Mouse (Mus musculus): ENCODE results near the gene Ripk1.

Gene Ripk1

DNA sequence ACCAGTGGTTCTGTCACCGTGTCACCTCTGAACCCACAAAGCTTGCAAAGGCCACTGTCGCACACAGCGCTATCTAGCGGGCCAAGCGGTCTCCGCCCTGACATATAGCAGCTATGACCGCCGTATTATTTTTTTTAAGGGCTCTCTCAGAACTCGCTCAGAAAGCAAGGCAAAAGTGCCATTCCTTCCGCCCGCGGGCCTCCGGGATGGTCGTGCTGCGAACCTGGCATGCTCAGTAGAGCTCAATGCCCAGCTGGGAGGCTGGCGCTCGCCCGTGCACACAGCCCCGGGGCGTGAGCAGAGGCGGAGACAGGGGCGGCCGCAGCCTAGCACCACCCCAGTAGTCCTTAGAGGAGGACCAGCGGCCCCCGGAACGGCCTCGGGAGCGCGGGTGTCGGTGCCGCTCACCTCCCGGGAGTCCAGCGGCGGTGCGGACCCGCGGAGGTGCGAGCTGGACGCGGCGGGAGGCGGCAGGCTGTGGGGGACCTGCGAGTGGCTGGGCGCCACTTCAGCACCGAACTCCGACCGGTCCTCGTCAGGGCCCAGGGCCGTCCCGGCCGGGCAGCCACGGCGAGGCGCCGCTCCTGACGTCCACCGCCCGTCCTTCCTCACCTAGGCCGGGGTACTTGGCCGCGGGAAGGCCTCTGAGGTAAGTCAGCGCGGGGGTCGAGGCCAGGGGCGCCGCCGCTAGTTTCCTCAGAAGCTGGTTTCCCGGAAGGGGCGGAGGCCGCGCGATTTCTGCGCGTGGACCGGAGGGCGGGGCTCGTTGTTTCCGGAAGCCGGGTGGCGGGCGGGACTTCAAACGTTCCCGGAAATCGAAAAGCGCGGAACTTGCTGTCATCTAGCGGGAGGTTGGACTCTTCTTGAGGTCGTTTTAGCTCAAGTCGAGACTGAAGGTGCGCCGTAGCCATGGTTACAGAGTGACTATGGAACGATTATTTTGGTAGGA is at the start of gene Ripk1, which contains the start of gene Serpinb6a:
Ripk1 (plus strand) TSS at position 306 of the 949 bp plus-strand sequence.
Serpinb6a (minus strand) TSS at position 737 of the 949 bp plus-strand sequence.
- peak; percentile 88 for DNase-seq (ENCODE audit: low read depth, low spot score)

DNA sequence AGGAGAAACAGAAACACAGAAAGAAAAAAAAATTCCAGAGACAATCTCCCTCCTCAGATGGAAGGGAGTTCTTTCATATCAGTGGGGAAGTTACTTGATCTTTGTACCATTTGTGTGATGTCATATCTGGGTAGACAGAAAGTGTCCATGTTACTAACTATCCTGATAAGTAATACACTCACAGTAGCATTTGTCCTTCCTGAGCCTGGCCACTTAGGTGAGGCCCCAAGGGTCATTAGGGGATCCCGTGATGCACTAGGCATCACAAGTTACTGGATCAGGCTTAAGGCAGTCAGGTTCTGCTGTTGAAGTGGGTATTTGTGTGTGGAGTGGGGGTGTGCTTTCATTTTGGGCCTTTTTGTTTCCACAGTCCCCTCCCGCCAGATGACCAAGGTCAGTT is 49.2 kb upstream of the Ripk1 start:
- no peak for DNase-seq (ENCODE audit: low read depth, low spot score)

DNA sequence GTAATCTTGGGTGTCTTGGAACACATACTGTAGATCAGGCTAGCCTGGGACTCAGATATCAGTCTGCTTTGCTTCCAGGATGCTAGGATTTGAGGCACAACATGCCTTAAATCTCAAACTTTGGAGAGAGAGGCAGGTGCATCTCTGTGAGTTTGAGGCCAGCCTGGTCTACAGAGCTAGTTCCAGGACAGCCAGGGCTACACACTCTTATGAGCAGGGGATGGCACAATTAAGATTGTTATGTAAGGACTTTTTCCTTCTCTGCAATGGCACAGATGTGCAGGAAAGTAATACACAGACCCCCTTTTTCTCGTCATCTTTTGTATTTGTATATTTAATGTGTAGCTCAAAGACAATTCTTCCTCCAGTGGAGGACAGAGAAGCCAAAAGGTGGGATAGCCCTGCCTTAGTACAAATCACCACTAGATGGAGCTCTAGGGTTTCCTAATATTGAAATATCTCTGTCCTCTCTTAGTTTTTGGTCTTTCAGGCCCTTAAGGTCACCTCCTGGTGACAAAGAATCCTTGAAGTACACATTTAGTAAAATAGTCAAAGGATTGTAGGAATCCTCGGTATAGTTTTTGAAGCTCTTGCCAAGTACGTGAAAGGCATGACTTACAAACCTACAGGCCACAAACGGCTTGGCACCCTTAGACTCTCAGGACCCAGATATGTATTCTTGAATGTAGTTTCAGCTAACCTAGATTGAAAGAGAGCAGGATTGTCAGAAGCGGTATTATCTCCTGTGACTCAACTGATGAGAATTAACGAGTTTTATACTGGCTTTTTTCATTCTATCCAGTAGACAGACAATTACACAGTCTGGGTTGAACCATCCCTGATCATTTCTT is 45.4 kb upstream of the Ripk1 start:
- peak; percentile 33 for DNase-seq (ENCODE audit: low read depth, low spot score)

DNA sequence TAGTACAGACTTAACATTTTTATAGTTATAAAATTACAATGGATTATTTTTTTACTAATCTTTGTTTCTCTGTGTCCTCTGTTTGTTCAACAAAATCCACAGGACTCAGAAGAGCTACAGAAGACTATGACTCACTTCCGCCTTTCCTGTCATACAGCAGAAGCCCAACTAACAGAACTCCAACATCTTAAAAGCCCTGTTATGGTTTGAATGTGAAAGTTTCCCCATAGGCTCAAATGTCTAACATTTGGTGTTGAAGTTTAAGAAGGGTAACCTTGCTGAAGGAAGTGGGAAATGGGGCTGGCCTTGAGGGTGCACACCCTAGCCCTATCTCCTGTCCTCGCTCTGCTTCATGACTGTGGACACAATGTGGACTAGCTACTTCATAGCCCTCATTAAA is 42.4 kb upstream of the Ripk1 start:
- DNase-seq (ENCODE audit: low read depth, low spot score) = no peak

DNA sequence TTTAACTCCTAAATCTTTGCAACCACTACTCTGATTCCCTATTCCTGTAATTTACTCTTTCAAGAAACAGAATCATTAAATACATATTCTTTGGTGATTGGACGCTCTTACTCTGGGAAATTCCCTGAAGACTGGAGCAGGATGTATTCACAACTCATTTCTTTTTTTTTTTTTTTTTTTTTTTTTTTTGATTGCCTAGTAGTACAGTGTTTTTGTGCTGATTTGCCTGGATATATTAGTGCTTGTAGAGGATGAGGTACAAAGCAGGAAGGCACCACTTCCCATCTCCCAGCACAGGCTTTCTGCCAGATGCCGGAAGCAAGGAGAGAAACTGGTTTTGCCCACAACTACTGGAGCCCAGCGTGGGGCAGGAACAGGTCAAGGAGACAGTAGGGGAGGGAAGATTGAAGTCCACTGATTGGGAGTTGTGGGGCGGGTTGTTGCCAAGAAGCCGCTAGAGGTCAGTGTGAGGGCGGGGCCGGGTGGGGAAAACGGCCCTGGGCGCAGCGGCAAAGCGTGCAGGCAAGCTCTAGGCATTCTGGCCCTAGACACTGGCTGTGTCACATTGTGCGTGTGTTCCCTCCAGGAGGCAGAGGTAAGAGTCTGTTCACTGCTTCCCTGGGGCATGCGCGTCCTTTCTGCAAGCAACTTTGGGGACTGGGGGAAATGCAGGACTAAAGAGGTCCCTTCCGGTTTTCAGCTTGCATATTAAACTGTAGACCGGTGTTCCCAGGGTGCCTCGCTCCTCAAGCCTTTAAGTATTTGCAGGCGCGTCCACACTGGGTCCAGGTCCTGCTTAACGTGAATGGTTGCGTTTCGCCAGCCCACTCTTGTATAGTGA is 37.7 kb upstream of the Ripk1 start, which contains the start of gene Nqo2:
Nqo2 (plus strand) TSS at position 482 of the 841 bp plus-strand sequence.
- DNase-seq (ENCODE audit: low read depth, low spot score) = peak; percentile 91

DNA sequence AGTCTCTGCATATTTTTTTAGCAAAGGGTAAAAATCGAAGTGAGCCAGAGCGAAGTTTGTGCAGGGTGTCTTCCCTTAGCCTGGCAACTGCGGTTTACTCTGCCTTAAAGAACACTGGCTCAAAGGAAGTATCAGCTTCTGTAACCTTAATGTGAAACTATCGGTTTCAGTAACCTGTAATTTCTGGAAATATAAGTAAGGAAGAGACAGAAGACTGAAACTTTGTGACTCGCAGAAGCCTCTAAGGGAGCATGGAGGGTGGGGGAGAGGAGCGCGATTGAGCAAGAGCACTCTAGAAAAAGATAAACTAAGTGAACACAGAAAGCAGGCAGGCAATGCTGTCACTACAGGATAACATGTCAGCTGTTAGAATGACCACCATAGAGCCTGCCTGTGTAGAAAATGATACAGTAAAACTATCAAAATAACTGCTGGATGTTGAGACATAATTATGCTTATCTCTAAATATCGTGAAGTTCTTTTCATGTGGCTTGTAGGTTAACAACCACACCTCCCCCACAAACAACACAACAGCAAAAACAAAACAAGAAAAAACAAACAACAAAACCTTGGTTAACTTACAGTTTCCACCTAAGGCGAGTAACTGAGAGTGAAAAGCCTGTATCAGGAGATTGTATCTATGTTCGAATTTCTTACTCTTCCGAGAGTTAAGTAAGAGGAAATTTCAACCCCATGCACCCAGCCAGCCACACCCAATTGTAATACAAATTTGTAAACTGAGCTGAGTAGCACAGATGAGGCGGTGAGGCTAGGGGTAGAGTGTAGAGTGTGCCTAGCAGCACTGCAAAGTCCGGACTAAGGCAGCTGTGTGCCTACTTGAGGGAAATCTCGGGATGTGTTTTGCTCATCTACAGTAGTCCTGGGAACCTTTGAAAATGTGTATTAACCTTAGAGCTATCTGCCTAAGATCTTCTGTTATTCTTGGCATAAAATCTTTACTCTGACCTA is 36.8 kb upstream of the Ripk1 start:
- DNase-seq (ENCODE audit: low read depth, low spot score) = peak; percentile 31

DNA sequence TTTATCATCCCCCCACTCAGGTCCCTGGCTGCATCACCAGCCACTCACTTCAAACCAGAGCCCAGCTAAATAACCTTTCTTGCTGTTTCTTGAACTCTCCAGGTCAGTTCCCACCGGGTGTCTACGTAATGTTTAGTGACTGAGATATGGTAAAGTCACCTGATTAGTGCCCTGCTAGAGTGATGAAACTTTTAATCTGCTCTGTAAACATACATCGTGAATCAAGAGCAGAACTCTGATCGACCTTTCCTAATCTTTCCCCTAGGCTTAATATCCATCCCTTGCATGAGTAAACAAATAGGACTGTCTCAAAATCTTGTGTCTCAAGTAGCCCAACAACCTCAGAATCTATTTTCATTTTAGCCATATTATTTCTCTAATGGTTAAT is 36.1 kb upstream of the Ripk1 start:
- DNase-seq (ENCODE audit: low read depth, low spot score) = no peak

DNA sequence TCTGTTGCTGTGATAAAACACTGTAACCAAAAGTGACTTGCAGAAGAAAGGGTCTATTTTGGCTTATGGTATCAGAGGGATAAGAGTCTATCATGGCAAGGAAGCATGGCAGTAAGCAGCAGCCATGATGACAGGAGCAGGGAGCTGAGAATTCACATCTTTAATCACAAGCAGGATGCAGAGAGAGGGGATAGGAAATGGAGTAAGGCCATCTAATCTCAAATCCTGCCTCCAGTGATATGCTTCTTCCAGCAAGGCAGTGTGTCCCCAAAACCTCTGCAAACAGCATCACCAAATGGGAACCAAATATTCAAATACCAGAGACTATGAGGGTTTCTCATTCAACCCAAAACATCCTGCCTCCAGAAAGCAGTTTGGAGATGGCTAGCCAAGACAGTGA is 35.6 kb upstream of the Ripk1 start:
- DNase-seq (ENCODE audit: low read depth, low spot score) = no peak

DNA sequence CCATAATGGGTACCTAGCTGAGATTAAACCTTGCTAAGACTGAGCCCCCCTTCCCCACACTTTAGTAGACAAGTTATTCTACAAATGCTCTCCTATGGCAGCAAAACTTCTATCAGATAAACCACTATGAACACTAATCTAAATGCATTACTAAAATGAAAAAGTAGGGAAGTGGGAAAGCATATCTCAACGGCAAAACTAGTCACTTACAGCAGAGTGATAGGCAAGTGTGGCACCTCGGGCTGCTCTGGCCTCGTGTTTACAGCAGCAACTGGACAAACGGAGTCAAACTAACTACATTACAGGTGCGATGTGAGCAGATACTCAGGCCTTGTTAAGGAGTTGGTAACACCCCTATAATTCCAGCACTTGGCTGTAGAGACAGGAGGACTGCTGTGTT is 12.5 kb upstream of the Ripk1 start:
- peak; percentile 25 for DNase-seq (ENCODE audit: low read depth, low spot score)

DNA sequence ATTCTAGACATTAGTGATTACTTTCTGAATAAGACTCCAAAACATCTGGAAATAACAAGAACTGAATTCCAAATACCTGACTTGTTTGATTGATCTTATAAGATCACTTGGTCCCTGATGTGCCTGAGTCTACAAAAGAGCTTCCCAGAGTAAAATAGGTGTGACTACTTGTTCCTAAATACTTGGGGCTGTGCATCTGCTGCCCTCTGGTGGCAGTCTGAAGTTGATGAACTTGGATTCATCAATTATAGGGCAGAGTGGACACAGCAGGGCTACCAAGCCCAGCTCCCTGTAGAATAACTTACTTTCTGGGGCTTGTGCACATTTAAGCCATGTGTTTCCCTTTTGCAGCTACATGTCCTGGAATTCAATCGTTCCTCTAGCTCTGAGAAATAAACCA is 7.0 kb upstream of the Ripk1 start:
- peak; percentile 88 for DNase-seq (ENCODE audit: low read depth, low spot score)

DNA sequence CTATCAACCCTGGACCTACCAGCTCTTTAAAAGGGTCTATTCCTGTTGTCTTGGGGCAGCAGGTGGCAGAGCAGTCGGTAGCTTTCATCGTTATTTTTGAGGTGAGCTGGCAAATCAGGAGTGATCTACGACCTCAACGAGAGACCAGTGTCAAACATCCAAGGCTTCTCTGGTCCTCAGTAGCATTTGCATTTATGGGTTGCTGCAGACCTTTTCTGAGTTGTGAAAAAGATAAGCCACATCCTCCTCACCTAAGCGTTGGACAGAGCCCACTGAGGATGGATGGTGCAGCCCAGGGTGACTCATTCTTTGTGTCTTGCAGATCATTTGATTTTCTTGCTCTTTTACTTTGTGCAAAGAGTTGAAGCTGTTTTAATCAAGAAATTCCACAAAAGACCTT is 895 bp downstream of the Ripk1 start:
- no peak for DNase-seq (ENCODE audit: low read depth, low spot score)

DNA sequence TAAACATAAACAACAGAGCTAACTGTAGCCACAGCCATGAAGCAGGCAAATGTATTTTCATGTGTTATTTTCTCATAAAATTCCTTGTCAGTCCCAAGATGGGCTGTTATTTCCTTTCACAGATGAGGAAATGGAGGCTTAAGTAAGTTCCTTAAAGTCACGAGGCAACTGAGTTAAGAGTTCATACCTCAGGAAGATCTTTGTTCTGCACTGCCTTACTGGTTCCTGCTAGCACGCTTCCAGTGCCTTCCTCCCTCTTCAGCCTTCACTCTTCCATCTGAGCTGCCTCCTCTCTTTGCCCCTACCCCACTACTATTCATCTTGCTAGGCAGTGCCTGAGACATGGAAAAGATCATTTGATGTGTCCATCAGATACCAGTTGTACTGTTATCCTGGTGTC is 5.1 kb downstream of the Ripk1 start:
- DNase-seq (ENCODE audit: low read depth, low spot score) = no peak

DNA sequence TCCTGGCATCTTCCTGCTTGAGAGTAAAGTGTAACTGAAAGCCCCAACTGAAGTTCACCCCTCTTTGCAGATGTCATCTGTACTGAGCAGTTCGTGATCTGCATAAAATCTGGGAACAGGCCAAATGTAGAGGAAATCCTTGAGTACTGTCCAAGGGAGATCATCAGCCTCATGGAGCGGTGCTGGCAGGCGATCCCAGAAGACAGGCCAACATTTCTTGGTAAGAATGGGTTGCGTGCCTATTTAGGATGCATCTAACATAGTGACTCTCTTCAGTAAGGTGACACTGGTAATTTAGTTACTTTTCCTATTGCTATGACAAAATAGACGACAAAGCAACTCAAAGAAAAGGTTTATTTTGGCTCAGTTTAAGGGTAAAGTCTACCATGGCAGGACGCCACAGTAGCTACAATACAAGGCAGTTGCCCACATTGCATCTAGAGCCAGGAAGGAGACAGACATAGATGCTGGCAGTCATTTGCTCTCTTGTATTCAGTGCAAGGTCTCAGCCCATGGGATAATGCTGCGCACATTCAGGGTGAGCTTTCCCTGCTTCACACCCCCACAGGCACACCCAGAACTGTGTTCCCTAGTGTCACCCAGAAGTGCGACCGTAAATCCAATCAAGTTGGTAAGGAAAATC is 14.9 kb downstream of the Ripk1 start:
- DNase-seq (ENCODE audit: low read depth, low spot score) = no peak

DNA sequence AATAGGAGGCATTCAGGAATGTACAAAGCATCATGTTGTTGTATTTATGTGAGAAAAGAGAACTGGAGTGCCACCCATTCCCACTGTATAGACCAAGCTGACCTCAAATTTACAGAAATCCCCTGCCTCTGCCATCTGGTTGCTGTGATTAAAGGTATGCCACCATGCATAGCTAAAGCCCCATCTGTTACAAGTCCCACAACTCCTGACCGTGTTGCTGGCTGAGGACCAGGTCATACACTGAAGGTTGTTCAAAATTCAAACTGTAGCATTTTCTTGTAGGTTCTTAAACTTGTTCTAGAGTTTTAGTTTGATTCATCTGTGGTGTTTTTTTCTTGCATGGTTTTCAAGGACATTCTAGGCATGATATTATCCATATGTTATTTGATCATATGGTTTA is 16.4 kb downstream of the Ripk1 start:
- DNase-seq (ENCODE audit: low read depth, low spot score) = no peak

DNA sequence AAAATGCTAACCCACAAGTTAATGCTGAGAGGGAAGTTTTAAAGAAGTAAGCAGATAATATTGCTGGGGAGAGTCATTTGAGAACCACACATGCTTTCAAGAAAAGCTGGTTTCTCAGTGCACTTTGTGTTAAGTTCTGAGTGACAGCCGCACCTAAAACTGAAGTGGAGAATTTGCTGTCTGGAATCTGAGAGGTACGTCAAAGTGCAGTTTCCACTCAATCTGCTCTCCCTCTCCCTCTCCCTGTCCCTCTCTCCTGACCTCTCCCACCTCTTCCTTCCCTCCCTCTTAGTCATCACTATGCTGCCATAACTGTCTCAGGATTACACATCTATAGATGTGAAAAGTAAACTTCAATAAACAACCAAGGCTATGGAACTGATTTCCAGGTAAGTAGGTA is 19.8 kb downstream of the Ripk1 start:
- DNase-seq (ENCODE audit: low read depth, low spot score) = no peak

DNA sequence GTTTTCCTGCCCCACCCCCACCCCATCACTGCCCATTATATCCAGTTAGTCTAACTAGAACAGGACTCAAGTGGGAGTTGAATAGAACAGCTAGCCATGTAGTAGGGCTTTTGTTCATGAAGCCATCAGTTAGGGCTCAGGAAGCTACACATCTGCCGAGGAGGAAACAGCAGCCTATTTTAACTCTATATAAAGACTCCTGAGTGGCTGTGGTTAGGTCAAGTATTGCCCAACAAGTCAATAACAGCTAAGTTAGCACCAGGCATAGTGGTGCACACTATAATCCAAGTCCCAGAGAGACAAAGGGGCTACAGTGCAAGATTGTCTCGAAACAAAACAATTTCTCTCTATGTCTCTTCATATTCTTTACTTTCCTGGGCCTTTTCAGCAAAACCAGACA is 29.9 kb downstream of the Ripk1 start:
- DNase-seq (ENCODE audit: low read depth, low spot score) = no peak

DNA sequence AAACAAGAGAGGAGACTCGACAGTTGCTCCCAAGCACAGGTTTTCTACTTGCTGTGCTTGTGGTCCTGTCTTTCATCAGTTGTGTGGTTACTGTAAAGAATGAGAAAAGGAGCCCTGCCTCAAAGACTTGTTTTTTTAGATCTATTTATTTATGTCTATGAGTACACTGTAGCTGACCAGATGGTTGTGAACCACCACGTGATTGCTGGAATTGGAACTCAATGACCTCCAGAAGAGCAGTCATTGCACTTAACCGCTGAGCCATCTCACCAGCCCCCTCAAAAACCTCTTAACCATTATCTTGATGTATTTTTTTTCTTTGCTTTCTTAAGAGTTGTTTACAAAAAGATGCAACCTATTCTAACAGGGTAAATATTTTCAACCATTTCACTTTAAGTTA is 33.3 kb downstream of the Ripk1 start:
- DNase-seq (ENCODE audit: low read depth, low spot score) = no peak

DNA sequence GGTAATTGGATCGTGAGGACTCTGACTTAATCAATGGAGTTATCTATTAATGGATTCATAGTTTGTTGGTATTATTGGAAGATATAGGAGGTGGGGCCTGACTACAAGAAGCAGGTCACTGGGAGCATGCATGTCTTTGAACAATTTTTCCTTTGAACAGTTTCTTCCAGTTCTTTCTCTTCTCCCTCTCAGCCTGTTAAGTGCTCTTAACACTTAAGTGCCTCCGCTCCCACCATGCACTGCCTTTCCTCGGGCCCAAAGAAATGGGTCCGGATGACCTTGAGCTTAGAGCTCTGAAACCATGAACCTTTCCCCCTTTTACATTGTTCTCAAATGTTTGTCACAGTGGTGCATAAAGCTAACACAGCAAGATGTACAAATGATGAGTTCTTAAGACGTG is 34.6 kb downstream of the Ripk1 start:
- no peak for DNase-seq (ENCODE audit: low read depth, low spot score)

DNA sequence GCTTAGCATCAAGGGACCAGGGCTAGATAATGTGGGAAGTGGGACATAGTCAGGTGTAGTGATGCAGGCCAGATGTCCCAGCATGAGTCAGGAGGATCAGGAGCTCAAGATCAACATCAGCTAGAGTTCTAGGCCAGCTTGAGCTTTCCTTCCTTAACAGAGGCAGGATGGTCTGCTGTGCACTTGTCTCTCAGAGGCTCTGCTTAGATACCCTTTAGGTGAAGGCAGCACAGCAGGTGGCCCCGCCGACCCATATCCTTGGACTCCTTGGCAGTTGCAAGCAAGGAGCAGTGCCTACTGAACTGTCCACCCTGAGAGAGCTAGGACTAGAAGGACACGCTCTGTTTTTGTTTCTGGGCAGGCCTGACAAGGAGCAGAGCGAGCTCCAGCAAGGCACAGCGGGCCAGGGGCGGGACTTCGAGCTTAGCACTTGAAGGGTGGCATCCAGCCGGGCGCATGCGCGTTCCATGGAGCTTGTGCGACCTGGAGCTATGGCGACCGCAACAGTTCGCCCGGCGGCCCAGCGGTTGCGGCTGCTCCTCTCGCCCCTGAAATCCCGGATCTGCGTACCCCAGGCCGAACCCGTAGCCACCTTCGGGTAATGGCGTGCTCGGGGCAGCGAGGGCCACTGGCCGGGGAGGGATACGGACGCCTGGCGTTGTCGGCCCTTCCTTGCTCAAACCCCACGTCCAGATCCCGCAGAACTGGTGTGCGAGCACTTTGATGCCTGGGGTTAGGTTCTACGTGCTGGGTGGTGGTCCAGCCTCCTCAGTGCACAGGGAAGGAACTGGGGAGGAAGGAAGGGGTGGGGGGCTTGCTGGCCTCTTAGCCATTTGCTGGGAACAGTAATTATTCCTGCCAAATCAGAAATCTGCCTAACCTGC is 35.3 kb downstream of the Ripk1 start, which contains the start of gene Bphl:
Bphl (plus strand) TSS at position 426 of the 884 bp plus-strand sequence.
- DNase-seq (ENCODE audit: low read depth, low spot score) = peak; percentile 93
